Mouse (Mus musculus): Measurements from ENCODE around the gene Rtp3. TPM values are rescaled to one million over a fixed set of nuclear protein-coding genes. Genes with fewer than 3 reads are reported as not detected.

Rtp3 gene
- polyA plus RNA-seq, 1 experiment from 2014 or later = not detected

GRCm38 (mm10) chr9:110953550-110954461, 36.6 kb downstream of the Rtp3 start:
- ATAC-seq (ENCODE audit: insufficient number of reproducible peaks, low FRiP score, low TSS enrichment, low read depth) = peak; percentile 37; the same call in 1 of the 2 replicates
- WGBS = 2% methylated on average over 44 of the region's 44 CpGs
- peaks cover 34% of the 10 kb centered on the region for H3K27me3 ChIP-seq
- peaks cover 12% of the 10 kb centered on the region for H3K4me1 ChIP-seq
- peak overlapping the region; percentile 37 for H3K9ac ChIP-seq
- no peaks in the 10 kb centered on the region for H3K9me3 ChIP-seq (replicated peaks)
- peak overlapping the region; percentile 56 for H3K4me3 ChIP-seq (replicated peaks)
- H3K27ac ChIP-seq (replicated peaks) = no peak overlapping the region
- H3K36me3 ChIP-seq = no peaks in the 10 kb centered on the region
- peak overlapping the region; percentile 97 for H3K4me2 ChIP-seq (replicated peaks)

- Histone ChIP-seq H3K4me1 (peaks cover 12% of the 10 kb centered on the region), H3K9ac (no peak overlapping the region), H3K27me3 (peaks cover 34% of the 10 kb centered on the region), H3K9me3 (replicated peaks) (no peaks in the 10 kb centered on the region), H3K36me3 (no peaks in the 10 kb centered on the region), H3K4me3 (replicated peaks) (peak overlapping the region; percentile 56), H3K27ac (replicated peaks) (no peak overlapping the region), H3K4me2 (replicated peaks) (peak overlapping the region; percentile 97)
- WGBS = 38% methylated on average over 5 of the region's 5 CpGs
- no peak for ATAC-seq (ENCODE audit: insufficient number of reproducible peaks, low FRiP score, low TSS enrichment, low read depth)
Observed at GRCm38 (mm10) chr9:110952931-110953549, 37.3 kb downstream of the Rtp3 start.

- Histone ChIP-seq H3K4me2 (replicated peaks) (no peak overlapping the region), H3K9ac (no peak overlapping the region), H3K27me3 (peaks cover 41% of the 10 kb centered on the region), H3K27ac (replicated peaks) (no peak overlapping the region), H3K4me1 (peaks cover 15% of the 10 kb centered on the region), H3K4me3 (replicated peaks) (no peak overlapping the region), H3K9me3 (replicated peaks) (no peaks in the 10 kb centered on the region), H3K36me3 (no peaks in the 10 kb centered on the region)
- WGBS = 51% methylated on average over 6 of the region's 6 CpGs
- no peak for ATAC-seq (ENCODE audit: insufficient number of reproducible peaks, low FRiP score, low TSS enrichment, low read depth)
Observed at GRCm38 (mm10) chr9:110952398-110952797, 38.0 kb downstream of the Rtp3 start.

- Histone ChIP-seq H3K36me3 (no peaks in the 10 kb centered on the region), H3K4me3 (replicated peaks) (no peak overlapping the region), H3K4me1 (peaks cover 20% of the 10 kb centered on the region), H3K27ac (replicated peaks) (no peak overlapping the region), H3K9me3 (replicated peaks) (no peaks in the 10 kb centered on the region), H3K27me3 (peaks cover 46% of the 10 kb centered on the region), H3K9ac (no peak overlapping the region), H3K4me2 (replicated peaks) (no peak overlapping the region)
- 94% methylated on average over 13 of the region's 13 CpGs for WGBS
- ATAC-seq (ENCODE audit: insufficient number of reproducible peaks, low FRiP score, low TSS enrichment, low read depth) = no peak
Observed at GRCm38 (mm10) chr9:110951866-110952265, 38.5 kb downstream of the Rtp3 start.

- peaks cover 24% of the 10 kb centered on the region for H3K4me1 ChIP-seq
- H3K36me3 ChIP-seq = no peaks in the 10 kb centered on the region
- no peak within 1 kb of the TSS for H3K9ac ChIP-seq
- peaks cover 51% of the 10 kb centered on the region for H3K27me3 ChIP-seq
- 82% methylated on average over 11 of the region's 11 CpGs for WGBS
- ATAC-seq (ENCODE audit: insufficient number of reproducible peaks, low FRiP score, low TSS enrichment, low read depth) = no peak
- no peak within 1 kb of the TSS for H3K4me3 ChIP-seq (replicated peaks)
- no peaks in the 10 kb centered on the region for H3K9me3 ChIP-seq (replicated peaks)
- H3K27ac ChIP-seq (replicated peaks) = no peak within 1 kb of the TSS
- H3K4me2 ChIP-seq (replicated peaks) = no peak within 1 kb of the TSS
Observed at GRCm38 (mm10) chr9:110951397-110951796, 39.0 kb downstream of the Rtp3 start, which contains the start of gene Lrrc2. Gene Lrrc2, plus strand, starts transcription at chr9:110951545.

GRCm38 (mm10) chr9:110950109-110950508, 40.3 kb downstream of the Rtp3 start:
- no peaks in the 10 kb centered on the region for H3K9me3 ChIP-seq (replicated peaks)
- peaks cover 28% of the 10 kb centered on the region for H3K4me1 ChIP-seq
- peaks cover 52% of the 10 kb centered on the region for H3K27me3 ChIP-seq
- H3K4me3 ChIP-seq (replicated peaks) = no peak overlapping the region
- no peak overlapping the region for H3K9ac ChIP-seq
- H3K4me2 ChIP-seq (replicated peaks) = no peak overlapping the region
- no peaks in the 10 kb centered on the region for H3K36me3 ChIP-seq
- H3K27ac ChIP-seq (replicated peaks) = no peak overlapping the region
- WGBS = 94% methylated on average over 3 of the region's 3 CpGs
- no peak for ATAC-seq (ENCODE audit: insufficient number of reproducible peaks, low FRiP score, low TSS enrichment, low read depth)

GRCm38 (mm10) chr9:110948813-110949310, 41.5 kb downstream of the Rtp3 start:
- H3K27ac ChIP-seq (replicated peaks) = no peak overlapping the region
- no peak overlapping the region for H3K4me2 ChIP-seq (replicated peaks)
- H3K9me3 ChIP-seq (replicated peaks) = no peaks in the 10 kb centered on the region
- no peak overlapping the region for H3K4me3 ChIP-seq (replicated peaks)
- WGBS = 58% methylated on average over 8 of the region's 8 CpGs
- ATAC-seq (ENCODE audit: insufficient number of reproducible peaks, low FRiP score, low TSS enrichment, low read depth) = no peak
- no peaks in the 10 kb centered on the region for H3K36me3 ChIP-seq
- H3K4me1 ChIP-seq = peaks cover 27% of the 10 kb centered on the region
- no peak overlapping the region for H3K9ac ChIP-seq
- peaks cover 53% of the 10 kb centered on the region for H3K27me3 ChIP-seq

- H3K27ac ChIP-seq (replicated peaks) = no peak overlapping the region
- H3K9me3 ChIP-seq (replicated peaks) = no peaks in the 10 kb centered on the region
- H3K4me2 ChIP-seq (replicated peaks) = no peak overlapping the region
- H3K27me3 ChIP-seq = peaks cover 48% of the 10 kb centered on the region
- WGBS = 44% methylated on average over 6 of the region's 6 CpGs
- ATAC-seq (ENCODE audit: insufficient number of reproducible peaks, low FRiP score, low TSS enrichment, low read depth) = no peak
- peaks cover 21% of the 10 kb centered on the region for H3K4me1 ChIP-seq
- H3K4me3 ChIP-seq (replicated peaks) = no peak overlapping the region
- H3K36me3 ChIP-seq = no peaks in the 10 kb centered on the region
- H3K9ac ChIP-seq = no peak overlapping the region
Observed at GRCm38 (mm10) chr9:110947900-110948299, 42.5 kb downstream of the Rtp3 start.

GRCm38 (mm10) chr9:110947261-110947661, 43.1 kb downstream of the Rtp3 start:
- peaks cover 44% of the 10 kb centered on the region for H3K27me3 ChIP-seq

GRCm38 (mm10) chr9:110946548-110947044, 43.8 kb downstream of the Rtp3 start:
- Histone ChIP-seq H3K27ac (replicated peaks) (no peak overlapping the region), H3K4me3 (replicated peaks) (no peak overlapping the region), H3K4me1 (peaks cover 21% of the 10 kb centered on the region), H3K36me3 (no peaks in the 10 kb centered on the region), H3K27me3 (peaks cover 44% of the 10 kb centered on the region), H3K9ac (no peak overlapping the region), H3K4me2 (replicated peaks) (no peak overlapping the region), H3K9me3 (replicated peaks) (no peaks in the 10 kb centered on the region)
- 25% methylated on average over 20 of the region's 20 CpGs for WGBS
- ATAC-seq (ENCODE audit: insufficient number of reproducible peaks, low FRiP score, low TSS enrichment, low read depth) = no peak

More at GRCm38 (mm10) chr9:110947261-110947661, 43.1 kb downstream of the Rtp3 start:
- H3K4me2 ChIP-seq (replicated peaks) = no peak overlapping the region
- H3K4me3 ChIP-seq (replicated peaks) = no peak overlapping the region
- H3K27ac ChIP-seq (replicated peaks) = no peak overlapping the region
- H3K9ac ChIP-seq = no peak overlapping the region
- ATAC-seq (ENCODE audit: insufficient number of reproducible peaks, low FRiP score, low TSS enrichment, low read depth) = no peak
- 20% methylated on average over 6 of the region's 6 CpGs for WGBS
- peaks cover 21% of the 10 kb centered on the region for H3K4me1 ChIP-seq
- no peaks in the 10 kb centered on the region for H3K36me3 ChIP-seq
- H3K9me3 ChIP-seq (replicated peaks) = no peaks in the 10 kb centered on the region

GRCm38 (mm10) chr9:110945926-110946325, 44.5 kb downstream of the Rtp3 start, which contains the start of gene Tdgf1:
Gene Tdgf1, minus strand, starts transcription at chr9:110946158.
- H3K4me2 ChIP-seq (replicated peaks) = no peak within 1 kb of the TSS
- no peak within 1 kb of the TSS for H3K4me3 ChIP-seq (replicated peaks)
- H3K9ac ChIP-seq = no peak within 1 kb of the TSS
- peaks cover 21% of the 10 kb centered on the region for H3K4me1 ChIP-seq
- WGBS = 19% methylated on average over 11 of the region's 11 CpGs
- peaks cover 39% of the 10 kb centered on the region for H3K27me3 ChIP-seq
- ATAC-seq (ENCODE audit: insufficient number of reproducible peaks, low FRiP score, low TSS enrichment, low read depth) = no peak
- H3K36me3 ChIP-seq = no peaks in the 10 kb centered on the region
- H3K27ac ChIP-seq (replicated peaks) = no peak within 1 kb of the TSS
- H3K9me3 ChIP-seq (replicated peaks) = no peaks in the 10 kb centered on the region
